Mouse (Mus musculus) forebrain, embryonic 13.5 days (tissue): ENCODE measurements around the gene Gm1113. TPM values are rescaled to one million over a fixed set of nuclear protein-coding genes. Genes with fewer than 3 reads are reported as not detected.

Experiments used
- ATAC-seq: fragments of 200-750 bp; cut with Nextera tagmentation; 2 replicates; pipeline ENCODE4 v1.8.0; 2017
- H3K27ac ChIP-seq: fragments of 300-500 bp; sonication (generic); 2 replicates; pipeline ENCODE4 v1.5.1; 2015; ENCODE audit warnings: inconsistent platforms, mild to moderate bottlenecking, moderate library complexity
- H3K27me3 ChIP-seq: fragments of 300-500 bp; sonication (generic); 2 replicates; pipeline ENCODE4 v1.6.1; 2015; ENCODE audit warnings: mild to moderate bottlenecking, inconsistent platforms
- H3K36me3 ChIP-seq: fragments of 300-500 bp; sonication (generic); 2 replicates; pipeline ENCODE4 v1.6.1; 2015; ENCODE audit warnings: mild to moderate bottlenecking, inconsistent platforms; ENCODE audit not compliant: poor library complexity, severe bottlenecking
- H3K4me1 ChIP-seq: fragments of 300-500 bp; sonication (generic); 2 replicates; pipeline ENCODE4 v1.6.1; 2015; ENCODE audit warnings: inconsistent platforms
- H3K4me2 ChIP-seq: fragments of 300-500 bp; sonication (generic); 2 replicates; pipeline ENCODE4 v1.6.1; 2015; ENCODE audit warnings: inconsistent platforms, mild to moderate bottlenecking, moderate library complexity
- H3K4me3 ChIP-seq: fragments of 300-500 bp; sonication (generic); 2 replicates; pipeline ENCODE4 v1.5.1; 2015; ENCODE audit warnings: mild to moderate bottlenecking, inconsistent platforms
- H3K9ac ChIP-seq: fragments of 300-500 bp; sonication (generic); 2 replicates; pipeline ENCODE4 v1.6.1; 2015; ENCODE audit warnings: mild to moderate bottlenecking, inconsistent platforms
- H3K9me3 ChIP-seq: fragments of 300-500 bp; sonication (generic); replicated peaks from 2 replicates; pipeline ENCODE4 v1.6.1; 2016; ENCODE audit warnings: inconsistent platforms
- WGBS: fragments of 180-500 bp; shearing (Covaris S2); methylation state at CpG from one replicate; pipeline ENCODE4 v1.1.7; 2015; 5-methylcytosine and 5-hydroxymethylcytosine counted together
- polyA plus RNA-seq: library from polyadenylated mRNA; unstranded; fragments of >200 nt; fragmentation: Nextera tagmentation; extraction: Ambion mirVana; gene quantifications from 2 replicates; pipeline ENCODE4 v1.2.1, GENCODE M21; 2015

Gm1113 gene
- not detected in 2 replicates for polyA plus RNA-seq

DNA sequence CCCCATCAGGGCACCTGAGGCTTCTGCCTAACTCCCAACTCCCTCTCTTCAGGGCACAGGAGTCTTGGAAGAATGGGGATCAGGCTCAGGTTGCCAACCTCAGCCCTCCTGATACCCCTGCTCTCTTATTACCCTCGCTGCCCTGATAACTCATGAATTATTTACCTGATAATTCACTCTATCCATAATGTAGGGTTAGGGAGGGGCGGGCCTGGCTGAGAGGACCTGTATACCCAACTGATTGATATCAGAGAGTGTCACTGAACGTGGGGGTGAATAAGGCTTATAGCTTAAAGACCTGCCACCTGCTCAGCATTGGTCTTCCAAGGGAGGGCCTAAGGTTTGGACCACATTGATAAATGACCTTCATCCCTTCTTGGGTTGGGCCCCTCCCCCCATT, at the start of gene Gm1113:
Gm1113 (minus strand) TSS at position 101 of the 400 bp plus-strand sequence.
- no peak for ATAC-seq
- Histone ChIP-seq H3K36me3 (no peaks in the 10 kb centered on the region), H3K4me1 (peaks cover 9% of the 10 kb centered on the region), H3K9ac (no peak within 1 kb of the TSS), H3K4me3 (no peak within 1 kb of the TSS), H3K27me3 (no peaks in the 10 kb centered on the region), H3K4me2 (no peak within 1 kb of the TSS), H3K27ac (no peak within 1 kb of the TSS), H3K9me3 (no peaks in the 10 kb centered on the region)
- WGBS: 77% methylated on average over 3 of the region's 3 CpGs

DNA sequence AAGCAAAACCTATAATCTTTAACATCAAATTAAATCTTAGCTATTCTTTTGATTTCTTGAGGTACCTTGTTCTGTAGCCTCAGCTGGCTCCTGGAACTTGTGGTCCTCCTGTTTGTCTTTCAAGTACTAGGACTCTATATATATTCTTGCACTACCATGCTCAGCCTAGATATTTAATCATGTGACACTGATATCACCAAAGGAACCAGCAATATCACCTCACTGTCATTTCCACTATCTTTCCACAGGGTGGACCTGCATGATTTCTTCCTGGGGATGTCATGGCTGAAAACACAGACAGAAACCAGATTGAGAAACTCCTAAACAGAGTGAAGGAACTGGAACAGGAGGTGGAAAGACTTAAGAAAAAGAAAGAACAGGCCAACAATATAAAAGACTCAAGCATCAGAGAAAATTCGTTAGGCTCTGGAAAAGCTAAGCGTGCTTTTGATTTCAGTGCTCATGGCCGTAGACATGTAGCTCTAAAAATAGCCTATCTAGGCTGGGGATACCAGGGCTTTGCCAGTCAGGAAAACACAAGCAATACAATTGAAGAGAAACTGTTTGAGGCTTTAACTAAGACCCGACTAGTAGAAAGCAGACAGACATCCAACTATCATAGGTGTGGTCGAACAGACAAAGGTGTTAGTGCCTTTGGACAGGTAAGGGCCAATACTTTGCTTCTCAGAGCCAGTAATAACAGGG, 46.6 kb upstream of the Gm1113 start:
- ATAC-seq: no peak
- Histone ChIP-seq H3K36me3 (peaks cover 55% of the 10 kb centered on the region), H3K9ac (no peak overlapping the region), H3K4me3 (no peak overlapping the region), H3K4me2 (no peak overlapping the region), H3K9me3 (no peaks in the 10 kb centered on the region), H3K27ac (no peak overlapping the region), H3K4me1 (peaks cover 24% of the 10 kb centered on the region), H3K27me3 (no peaks in the 10 kb centered on the region)
- 92% methylated on average over 5 of the region's 5 CpGs for WGBS

DNA sequence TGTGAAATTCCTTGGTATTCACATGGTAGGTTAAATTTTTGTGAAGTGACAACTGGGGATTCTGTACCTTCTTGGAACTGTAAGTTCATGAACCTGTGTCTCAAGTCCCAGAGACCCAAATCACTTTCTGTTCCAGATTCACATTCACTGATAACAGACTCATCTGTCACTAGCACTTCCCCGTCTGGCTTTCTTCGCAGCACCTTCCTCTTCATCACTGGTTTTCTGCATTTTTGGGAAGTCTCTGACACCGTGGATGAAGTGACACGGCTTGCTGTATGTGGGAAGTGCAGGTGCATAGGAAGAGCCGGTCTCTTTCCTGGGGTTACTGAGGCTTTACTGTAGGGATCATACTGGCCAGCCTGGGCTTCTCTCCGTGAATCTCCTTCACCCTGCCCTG, 43.5 kb upstream of the Gm1113 start:
- H3K4me3 ChIP-seq: no peak overlapping the region
- H3K27ac ChIP-seq: no peak overlapping the region
- H3K9ac ChIP-seq: no peak overlapping the region
- no peaks in the 10 kb centered on the region; the same call in 1 of the 2 replicates for H3K27me3 ChIP-seq
- WGBS: 92% methylated on average over 6 of the region's 6 CpGs
- ATAC-seq: no peak
- peaks cover 39% of the 10 kb centered on the region for H3K36me3 ChIP-seq
- no peaks in the 10 kb centered on the region for H3K9me3 ChIP-seq
- peaks cover 24% of the 10 kb centered on the region for H3K4me1 ChIP-seq
- no peak overlapping the region for H3K4me2 ChIP-seq

DNA sequence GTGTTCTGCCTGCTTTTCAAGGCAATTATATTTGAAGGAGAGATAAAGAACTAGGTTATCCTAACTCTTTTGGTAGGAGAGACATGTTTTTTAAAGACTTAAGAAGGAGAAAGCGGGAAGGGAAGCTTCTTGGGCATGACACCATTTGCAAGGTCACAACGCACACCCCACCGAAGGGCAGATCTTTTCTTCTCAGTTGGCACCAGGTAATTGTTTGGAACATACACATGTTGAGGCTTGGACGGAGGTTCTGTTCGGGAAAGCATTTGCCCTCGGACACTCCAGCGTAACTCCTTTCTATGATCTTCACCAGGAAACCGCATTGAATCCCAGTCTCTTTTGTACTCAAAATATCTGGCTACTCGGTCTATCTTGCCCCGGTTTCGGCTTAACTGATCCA, 43.0 kb upstream of the Gm1113 start:
- Histone ChIP-seq H3K4me1 (peaks cover 24% of the 10 kb centered on the region), H3K4me3 (no peak overlapping the region), H3K36me3 (peaks cover 34% of the 10 kb centered on the region), H3K4me2 (no peak overlapping the region), H3K9ac (no peak overlapping the region), H3K9me3 (no peaks in the 10 kb centered on the region), H3K27me3 (no peaks in the 10 kb centered on the region; the same call in 1 of the 2 replicates), H3K27ac (no peak overlapping the region)
- WGBS: 92% methylated on average over 11 of the region's 11 CpGs
- no peak for ATAC-seq

DNA sequence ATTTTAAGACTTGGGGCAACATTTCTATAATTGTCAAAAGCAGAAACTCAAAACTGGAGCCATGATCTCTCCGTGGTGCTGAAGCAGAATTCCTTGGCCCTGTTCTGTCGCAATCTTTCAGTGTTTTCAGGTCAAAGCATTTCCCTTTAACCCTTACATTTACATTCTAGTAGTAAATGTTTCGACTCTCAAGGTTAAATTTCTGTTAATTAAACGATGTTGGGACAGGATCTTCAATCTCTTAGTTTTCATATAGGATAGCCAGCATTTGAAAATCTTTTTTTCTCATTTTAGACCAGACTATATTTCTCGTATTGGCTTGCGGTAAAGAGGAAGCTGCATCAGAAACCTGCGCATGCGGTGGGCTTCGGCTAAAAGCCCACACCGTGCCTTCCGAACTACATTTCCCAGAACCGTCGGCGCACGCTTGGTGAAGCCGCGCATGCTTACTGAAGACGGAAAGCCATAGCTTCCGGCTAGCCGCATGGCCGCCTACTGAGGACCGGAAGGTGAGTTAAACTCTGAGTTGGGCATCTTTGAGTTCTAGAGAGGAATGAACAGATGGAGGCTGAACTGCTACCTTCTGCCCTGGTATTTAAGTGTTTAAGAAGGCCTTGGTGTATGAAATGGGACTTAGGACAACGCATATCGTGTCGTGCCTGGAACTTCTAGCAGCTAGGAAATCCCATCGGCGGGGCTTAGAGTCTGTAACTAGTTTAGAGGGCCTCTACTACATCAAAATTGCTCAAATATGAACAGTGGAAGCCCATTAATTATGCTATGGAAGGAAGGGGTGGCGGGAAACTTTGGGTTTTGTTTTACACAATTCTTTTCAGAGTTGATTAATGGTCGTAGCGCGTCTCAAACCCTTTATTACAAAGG, 41.2 kb upstream of the Gm1113 start:
- H3K4me1 ChIP-seq: peaks cover 24% of the 10 kb centered on the region
- H3K27ac ChIP-seq: peak overlapping the region; percentile 70
- H3K9me3 ChIP-seq: no peaks in the 10 kb centered on the region
- peak; percentile 92 for ATAC-seq
- peak overlapping the region; percentile 71 for H3K4me3 ChIP-seq
- H3K36me3 ChIP-seq: peaks cover 17% of the 10 kb centered on the region
- H3K9ac ChIP-seq: peak overlapping the region; percentile 60
- H3K27me3 ChIP-seq: no peaks in the 10 kb centered on the region; the same call in 1 of the 2 replicates
- 1% methylated on average over 31 of the region's 31 CpGs for WGBS
- peak overlapping the region; percentile 88 for H3K4me2 ChIP-seq

DNA sequence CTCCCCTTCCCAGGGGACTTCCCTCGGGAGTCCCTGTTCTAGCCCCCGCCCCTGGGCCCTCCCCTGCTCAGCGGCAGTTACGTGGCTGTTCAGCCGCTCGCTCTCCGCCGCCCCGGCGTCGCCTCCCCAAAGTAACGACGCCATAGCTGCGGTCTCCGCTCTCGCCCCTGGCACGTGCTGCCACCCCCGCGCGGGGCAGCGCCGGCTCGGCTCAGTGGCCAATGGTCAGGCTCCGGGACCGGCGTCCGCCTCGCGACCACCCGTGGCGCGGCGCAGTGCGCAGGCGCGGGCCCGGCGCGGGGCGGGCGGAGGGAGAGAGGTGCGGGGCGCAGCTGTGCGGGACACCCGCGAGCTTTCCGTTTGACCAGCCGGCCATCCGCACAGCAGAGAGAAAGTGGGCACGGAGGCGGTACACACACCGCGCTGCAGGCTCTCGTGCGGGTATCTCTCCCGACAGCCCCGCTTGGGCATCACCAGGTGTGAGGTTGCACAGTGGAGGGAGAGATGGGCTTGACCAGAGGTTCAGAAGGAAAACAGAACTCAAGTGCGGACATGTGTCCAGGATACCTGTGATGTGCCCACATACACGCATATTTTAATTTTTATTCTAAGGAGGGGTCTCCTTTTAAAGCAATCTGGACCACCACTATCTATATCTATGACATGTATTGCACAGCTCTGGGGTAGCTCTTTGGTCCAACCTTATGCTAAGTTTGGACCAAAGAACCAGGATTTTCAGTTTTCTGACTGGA, 40.4 kb upstream of the Gm1113 start, which contains the start of the genes Ddx25 and Pus3:
Ddx25 (minus strand) TSS at position 272 of the 752 bp plus-strand sequence.
Pus3 (plus strand) TSS at position 339 of the 752 bp plus-strand sequence.
- Histone ChIP-seq H3K4me3 (peak within 1 kb of the TSS; percentile 71), H3K36me3 (peaks cover 16% of the 10 kb centered on the region), H3K9ac (peak within 1 kb of the TSS; percentile 70), H3K4me1 (peaks cover 24% of the 10 kb centered on the region), H3K27me3 (no peaks in the 10 kb centered on the region; the same call in 1 of the 2 replicates), H3K9me3 (no peaks in the 10 kb centered on the region), H3K27ac (peak within 1 kb of the TSS; percentile 70), H3K4me2 (peak within 1 kb of the TSS; percentile 88)
- ATAC-seq: peak; percentile 84
- WGBS: 2% methylated on average over 59 of the region's 59 CpGs

DNA sequence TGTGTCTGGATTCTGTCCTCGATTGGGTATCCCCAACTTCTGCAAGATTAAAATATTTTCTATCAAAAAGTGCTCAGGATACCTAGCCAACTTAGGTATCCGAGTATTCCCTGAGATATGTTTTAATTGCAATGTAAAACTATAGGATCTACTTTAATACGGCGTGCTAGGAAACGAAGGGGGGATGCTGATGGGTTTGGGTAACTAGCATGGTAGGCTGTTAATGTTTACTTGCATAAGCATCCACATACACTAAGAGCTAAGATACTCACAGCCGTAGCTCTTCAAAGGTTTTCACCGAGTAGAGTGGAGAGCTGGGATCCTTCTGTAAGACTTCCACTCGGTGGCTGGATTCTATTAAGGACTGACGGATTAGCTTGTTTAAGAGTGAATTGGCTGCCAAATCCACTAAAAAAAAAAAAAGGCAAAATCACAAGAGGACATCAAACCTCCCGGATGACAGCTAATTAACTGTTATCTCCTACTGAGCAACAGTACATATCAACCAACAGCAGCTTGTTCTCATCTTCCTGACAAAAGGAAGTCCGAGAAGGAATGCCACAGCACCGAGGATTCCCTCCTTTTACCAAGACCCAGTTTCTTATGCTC, 38.5 kb upstream of the Gm1113 start:
- no peak overlapping the region for H3K4me2 ChIP-seq
- no peak for ATAC-seq
- peaks cover 8% of the 10 kb centered on the region for H3K36me3 ChIP-seq
- no peaks in the 10 kb centered on the region; the same call in 1 of the 2 replicates for H3K27me3 ChIP-seq
- no peak overlapping the region for H3K9ac ChIP-seq
- H3K4me3 ChIP-seq: no peak overlapping the region
- peaks cover 24% of the 10 kb centered on the region for H3K4me1 ChIP-seq
- no peak overlapping the region for H3K27ac ChIP-seq
- 77% methylated on average over 12 of the region's 12 CpGs for WGBS
- H3K9me3 ChIP-seq: no peaks in the 10 kb centered on the region

DNA sequence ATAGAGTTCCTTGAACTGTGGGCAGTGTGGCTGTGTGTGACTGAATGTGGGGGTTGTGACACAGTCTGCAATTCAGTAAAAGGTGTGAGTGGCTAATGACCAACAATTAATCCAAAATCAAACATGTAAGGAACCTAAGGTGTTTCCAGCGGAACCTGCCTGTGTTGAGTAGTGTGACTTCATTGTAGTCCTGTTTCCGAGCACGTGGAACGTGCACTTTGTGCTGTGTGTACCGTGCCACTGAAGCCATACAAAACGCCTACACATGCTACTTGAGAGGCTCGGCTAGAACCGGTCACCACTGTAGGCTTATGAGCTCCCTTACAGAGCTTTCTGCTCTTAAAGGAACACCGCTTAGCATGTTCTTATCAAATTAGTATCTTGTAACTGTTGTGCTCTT, 30.4 kb upstream of the Gm1113 start:
- no peaks in the 10 kb centered on the region for H3K9me3 ChIP-seq
- 90% methylated on average over 9 of the region's 9 CpGs for WGBS
- H3K4me2 ChIP-seq: no peak overlapping the region
- ATAC-seq: no peak
- H3K27me3 ChIP-seq: no peaks in the 10 kb centered on the region
- no peak overlapping the region for H3K9ac ChIP-seq
- H3K36me3 ChIP-seq: peaks cover 27% of the 10 kb centered on the region
- no peak overlapping the region for H3K4me3 ChIP-seq
- H3K27ac ChIP-seq: no peak overlapping the region
- no peaks in the 10 kb centered on the region for H3K4me1 ChIP-seq

DNA sequence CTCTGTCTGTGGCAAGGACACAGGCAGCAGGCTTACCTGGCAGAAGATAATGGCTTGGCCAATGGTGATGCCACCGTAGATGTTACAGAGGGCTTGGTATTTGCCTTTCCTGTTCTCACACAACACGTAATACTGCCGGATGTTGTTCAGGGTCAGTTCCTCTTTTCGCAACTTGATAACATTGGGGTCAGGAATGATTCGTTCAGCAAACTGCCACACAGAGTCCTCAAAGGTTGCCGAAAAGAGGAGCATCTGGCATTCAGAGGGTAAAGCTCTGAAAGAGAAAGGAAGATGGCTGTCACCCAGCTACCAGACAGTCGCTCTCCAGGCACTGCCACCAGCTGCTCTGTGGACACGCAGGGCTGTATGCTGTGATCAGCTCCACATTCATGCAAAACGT, 28.7 kb upstream of the Gm1113 start:
- ATAC-seq: no peak
- Histone ChIP-seq H3K27ac (no peak overlapping the region), H3K4me2 (no peak overlapping the region), H3K36me3 (peaks cover 27% of the 10 kb centered on the region), H3K4me3 (no peak overlapping the region), H3K4me1 (no peaks in the 10 kb centered on the region), H3K9me3 (no peaks in the 10 kb centered on the region), H3K27me3 (no peaks in the 10 kb centered on the region), H3K9ac (no peak overlapping the region)
- 87% methylated on average over 9 of the region's 9 CpGs for WGBS

DNA sequence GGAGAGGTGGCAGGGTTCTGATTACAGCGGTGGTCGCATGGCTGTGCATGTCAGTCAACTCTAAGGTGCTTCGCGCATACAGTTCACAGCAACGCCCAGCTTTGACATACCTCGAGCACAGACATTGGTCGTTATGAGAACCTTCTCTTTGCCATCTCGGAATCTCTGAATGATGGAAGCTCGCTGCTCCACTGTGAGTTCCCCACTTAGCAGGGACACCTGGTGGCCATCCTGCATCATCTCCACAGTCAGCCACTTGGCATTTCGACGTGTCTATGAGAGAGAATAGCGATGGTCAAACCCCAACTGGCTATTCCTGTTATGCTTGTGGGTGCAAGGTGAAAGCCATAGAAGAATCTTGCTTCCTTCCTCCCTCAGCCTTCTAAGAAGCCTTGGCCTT, 27.6 kb upstream of the Gm1113 start:
- no peak for ATAC-seq
- Histone ChIP-seq H3K27me3 (no peaks in the 10 kb centered on the region), H3K36me3 (peaks cover 20% of the 10 kb centered on the region; the same call in 1 of the 2 replicates), H3K4me2 (no peak overlapping the region), H3K4me3 (no peak overlapping the region), H3K27ac (no peak overlapping the region), H3K9me3 (no peaks in the 10 kb centered on the region), H3K4me1 (no peaks in the 10 kb centered on the region), H3K9ac (no peak overlapping the region)
- WGBS: 72% methylated on average over 12 of the region's 12 CpGs

DNA sequence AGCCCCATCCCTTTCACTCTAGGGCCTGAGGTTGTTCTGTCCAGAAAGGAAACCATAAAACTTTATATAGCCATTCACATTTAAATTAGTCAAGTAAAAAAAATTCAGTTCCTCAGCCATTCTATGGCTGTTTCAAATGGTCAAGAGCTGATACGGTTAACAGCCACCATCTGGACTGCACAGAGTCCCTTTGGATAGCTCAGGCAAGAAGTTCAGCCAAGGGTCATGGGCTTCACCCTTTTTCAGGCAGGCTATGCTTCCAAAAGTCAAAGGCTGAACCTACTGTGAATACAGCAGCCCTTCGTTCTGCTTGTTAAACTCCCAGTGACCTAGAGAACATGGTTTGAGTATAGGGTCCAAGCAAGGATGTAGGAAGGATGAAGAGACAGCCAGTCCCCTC, 26.6 kb upstream of the Gm1113 start:
- no peaks in the 10 kb centered on the region for H3K4me1 ChIP-seq
- peaks cover 19% of the 10 kb centered on the region; the same call in 1 of the 2 replicates for H3K36me3 ChIP-seq
- no peaks in the 10 kb centered on the region for H3K9me3 ChIP-seq
- H3K4me2 ChIP-seq: no peak overlapping the region
- 83% methylated on average over 2 of the region's 2 CpGs for WGBS
- H3K4me3 ChIP-seq: no peak overlapping the region
- H3K9ac ChIP-seq: no peak overlapping the region
- H3K27ac ChIP-seq: no peak overlapping the region
- no peaks in the 10 kb centered on the region for H3K27me3 ChIP-seq
- ATAC-seq: no peak
